Mouse (Mus musculus) myocyte (in vitro differentiated cells): ENCODE data around the gene Abcc6.

ENCODE experiments used
- E2F4 ChIP-seq: IDR thresholded peaks from one replicate; pipeline ENCODE4 v1.6.1; 2011; ENCODE audit warnings: mild to moderate bottlenecking, control low read depth, moderate library complexity; ENCODE audit not compliant: insufficient read depth
- MAX ChIP-seq: IDR thresholded peaks from one replicate; pipeline ENCODE4 v1.6.1; 2011; ENCODE audit warnings: low read depth, mild to moderate bottlenecking, control low read depth
- MYOD1 ChIP-seq, 3 experiments: IDR thresholded peaks; one replicate each; pipeline ENCODE4 v1.6.1; 2011; ENCODE audit warnings: control low read depth in 2 of 3, low read depth in 2 of 3, mild to moderate bottlenecking in 2 of 3, moderate library complexity in 1 of 3; ENCODE audit not compliant: insufficient read length in 2 of 3, control insufficient read depth in 1 of 3
- POLR2A ChIP-seq: IDR thresholded peaks from one replicate; pipeline ENCODE4 v1.6.1; 2011; ENCODE audit warnings: low read depth, mild to moderate bottlenecking, control low read depth, moderate library complexity; ENCODE audit not compliant: insufficient read length

- TF ChIP-seq MAX (no peak), E2F4 (no peak), POLR2A (no peak), MYOD1 (IDR thresholded peaks at IDR 0.05; ENCODE audit: control insufficient read depth in 1 of 3, insufficient read length in 2 of 3, low read depth in 2 of 3) (no peak)
Measured at GRCm38 (mm10) chr7:46063296-46063695, 33.2 kb upstream of the Abcc6 start.
